In the genomic region with DNA sequence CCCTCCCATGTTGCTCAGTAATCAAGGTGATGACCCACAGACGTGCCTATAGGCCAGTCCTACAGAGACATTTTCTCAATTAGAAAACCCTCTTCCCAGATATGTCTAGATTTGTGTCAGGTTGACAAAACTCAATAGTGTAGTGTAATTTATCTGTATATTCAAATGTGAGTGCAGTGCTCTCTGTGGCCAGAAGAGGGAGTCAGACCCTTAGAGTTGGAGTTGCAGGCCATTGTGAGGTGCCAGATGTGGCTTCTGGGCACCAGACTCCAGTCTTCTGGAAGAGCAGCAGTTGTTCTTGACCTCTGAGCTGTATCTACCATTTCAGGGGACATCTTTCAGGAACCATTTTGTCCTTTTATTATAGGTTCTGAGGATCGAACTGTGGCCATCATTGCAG, we compare ENCODE assay signal across 19 mouse cellular contexts. TPM values are rescaled to one million over a fixed set of nuclear protein-coding genes. Genes with fewer than 3 reads are reported as not detected.
DNase-seq lines count a peak whose midpoint lies in the region; ATAC-seq and TF ChIP-seq lines count a peak whose summit lies in the region.
"Had no signal": no experiment of that assay in that cellular context is flagged by ENCODE, and none has a peak within 500 bp of the region (broad histone marks: within the 10 kb centered on the region; RNA-seq: fewer than 3 reads in every experiment).

No protein-coding gene starts in this region.

- no peaks in the 10 kb centered on the region for H3K9me3 ChIP-seq in hindbrain, postnatal 0 days (ENCODE audit: low read length)
- H3K9me3 ChIP-seq in hindbrain, embryonic 12.5 days (replicated peaks), result no peaks in the 10 kb centered on the region
- H3K9me3 ChIP-seq in liver, postnatal 0 days (ENCODE audit: low read length), result no peaks in the 10 kb centered on the region
- no peaks in the 10 kb centered on the region for H3K9me3 ChIP-seq in liver, embryonic 11.5 days (ENCODE audit: control insufficient read depth, low read length)
- H3K9me3 ChIP-seq in ES-Bruce4 (replicated peaks; ENCODE audit: control insufficient read depth, insufficient read depth, low read length, poor library complexity, severe bottlenecking), result no peaks in the 10 kb centered on the region
- H3K9me3 ChIP-seq: embryonic facial prominence, embryonic 10.5 days; limb, embryonic 13.5 days; lung, embryonic 15.5 days; midbrain, embryonic 15.5 days had no signal

- H3K27me3 ChIP-seq in hindbrain, postnatal 0 days (ENCODE audit: insufficient read depth, low read length), result no peaks in the 10 kb centered on the region
- H3K27me3 ChIP-seq in hindbrain, embryonic 12.5 days, result 0 out of 2 replicates have a peak, but pooled peaks cover 2% of the 10 kb centered on the region
- no peaks in the 10 kb centered on the region for H3K27me3 ChIP-seq in liver, postnatal 0 days (ENCODE audit: insufficient read depth, low read length)
- no peaks in the 10 kb centered on the region for H3K27me3 ChIP-seq in liver, embryonic 11.5 days (replicated peaks; ENCODE audit: control insufficient read depth, insufficient read depth, low read length)
- H3K27me3 ChIP-seq in ES-Bruce4 (ENCODE audit: control insufficient read depth, insufficient read depth, low read length, poor library complexity, severe bottlenecking), result no peaks in the 10 kb centered on the region
- H3K27me3 ChIP-seq: limb, embryonic 13.5 days; lung, embryonic 15.5 days; midbrain, embryonic 15.5 days had no signal

- no peaks in the 10 kb centered on the region for H3K36me3 ChIP-seq in hindbrain, postnatal 0 days (ENCODE audit: insufficient read depth, low read length)
- H3K36me3 ChIP-seq in hindbrain, embryonic 12.5 days, result no peaks in the 10 kb centered on the region
- H3K36me3 ChIP-seq in liver, postnatal 0 days (replicated peaks; ENCODE audit: insufficient read depth, low read length), result no peaks in the 10 kb centered on the region
- no peaks in the 10 kb centered on the region for H3K36me3 ChIP-seq in liver, embryonic 11.5 days (ENCODE audit: control insufficient read depth, insufficient read depth, low read length)
- H3K36me3 ChIP-seq in ES-Bruce4 (ENCODE audit: control insufficient read depth, insufficient read depth, low read length, poor library complexity, severe bottlenecking), result no peaks in the 10 kb centered on the region
- H3K36me3 ChIP-seq: embryonic facial prominence, embryonic 10.5 days; hindbrain, embryonic 10.5 days; limb, embryonic 13.5 days; lung, embryonic 15.5 days; midbrain, embryonic 15.5 days had no signal

- DNase-seq in hindbrain, postnatal 0 days (ENCODE audit: low spot score), result no peak
- DNase-seq in liver, postnatal 0 days, result no peak
- DNase-seq in liver, embryonic 11.5 days (ENCODE audit: low spot score), result no peak
- peak; percentile 39 for DNase-seq in induced T-regulatory cell, adult 2 months (ENCODE audit: low read depth)
- no peak for DNase-seq in MN1 (ENCODE audit: low spot score)
- DNase-seq: adrenal gland, adult 8-10 months; cerebellum, adult 18-20 months; heart, adult 11 months; layer of hippocampus, adult 9-11 months; thymus, postnatal 25 days had no signal

- ATAC-seq in hindbrain, postnatal 0 days, result no peak
- ATAC-seq in hindbrain, embryonic 12.5 days (ENCODE audit: low FRiP score), result no peak
- ATAC-seq in liver, postnatal 0 days, result no peak
- ATAC-seq in liver, embryonic 11.5 days (replicated peaks; ENCODE audit: low FRiP score), result no peak
- ATAC-seq: forebrain, embryonic 14.5 days; midbrain, embryonic 15.5 days had no signal

- H3K9ac ChIP-seq in hindbrain, postnatal 0 days (replicated peaks; ENCODE audit: low read length), result no peak overlapping the region
- H3K9ac ChIP-seq in hindbrain, embryonic 12.5 days, result no peak overlapping the region
- no peak overlapping the region for H3K9ac ChIP-seq in liver, postnatal 0 days (replicated peaks)
- no peak overlapping the region for H3K9ac ChIP-seq in liver, embryonic 11.5 days (ENCODE audit: low read depth, low read length)
- no peak overlapping the region for H3K9ac ChIP-seq in ES-Bruce4 (ENCODE audit: low read depth, poor library complexity, severe bottlenecking)
- H3K9ac ChIP-seq: limb, embryonic 13.5 days; lung, embryonic 15.5 days; midbrain, embryonic 15.5 days had no signal

- H3K4me3 ChIP-seq in hindbrain, postnatal 0 days (ENCODE audit: low read length), result no peak overlapping the region
- H3K4me3 ChIP-seq in hindbrain, embryonic 12.5 days, result no peak overlapping the region
- no peak overlapping the region for H3K4me3 ChIP-seq in liver, postnatal 0 days (ENCODE audit: low read depth, low read length)
- H3K4me3 ChIP-seq in liver, embryonic 11.5 days (ENCODE audit: low read depth, low read length), result no peak overlapping the region
- H3K4me3 ChIP-seq in ES-Bruce4 (ENCODE audit: low read depth, low read length), result no peak overlapping the region
- H3K4me3 ChIP-seq: embryonic facial prominence, embryonic 10.5 days; hindbrain, embryonic 10.5 days; limb, embryonic 13.5 days; lung, embryonic 15.5 days; midbrain, embryonic 15.5 days had no signal

- WGBS in hindbrain, postnatal 0 days, result 98% methylated on average over 2 of the region's 2 CpGs
- 96% methylated on average over 2 of the region's 2 CpGs for WGBS in hindbrain, embryonic 12.5 days
- 81% methylated on average over 2 of the region's 2 CpGs for WGBS in liver, postnatal 0 days (ENCODE audit: insufficient replicate concordance)
- WGBS in liver, embryonic 11.5 days, result 92% methylated on average over 2 of the region's 2 CpGs

- H3K4me1 ChIP-seq in hindbrain, postnatal 0 days (ENCODE audit: insufficient read depth, low read length), result no peaks in the 10 kb centered on the region
- H3K4me1 ChIP-seq in hindbrain, embryonic 12.5 days, result peaks cover 5% of the 10 kb centered on the region
- H3K4me1 ChIP-seq in liver, postnatal 0 days (ENCODE audit: insufficient read depth), result peaks cover 31% of the 10 kb centered on the region
- peaks cover 30% of the 10 kb centered on the region for H3K4me1 ChIP-seq in liver, embryonic 11.5 days (replicated peaks; ENCODE audit: control insufficient read depth, insufficient read depth, low read length)
- peaks cover 6% of the 10 kb centered on the region for H3K4me1 ChIP-seq in ES-Bruce4 (ENCODE audit: control insufficient read depth, insufficient read depth, low read length)

- TF ChIP-seq POLR2A in ES-Bruce4 (IDR thresholded peaks at IDR 0.05; ENCODE audit: insufficient read depth, low read length), result no peak

- TF ChIP-seq CTCF in hindbrain, postnatal 0 days (IDR thresholded peaks at IDR 0.05; ENCODE audit: low read depth), result peak; percentile 33
- peak; percentile 27; the same call in 1 of the 2 replicates for TF ChIP-seq CTCF in liver, postnatal 0 days (IDR thresholded peaks at IDR 0.05; ENCODE audit: low read depth)
- peak; percentile 30 for TF ChIP-seq CTCF in ES-Bruce4 (IDR thresholded peaks at IDR 0.05; ENCODE audit: low read depth, low read length)

- no peak for TF ChIP-seq EP300 in liver, postnatal 0 days (IDR thresholded peaks at IDR 0.05; ENCODE audit: low read depth)
- no peak for TF ChIP-seq EP300 in ES-Bruce4 (IDR thresholded peaks at IDR 0.05; ENCODE audit: insufficient read depth, low read depth, low read length)

- no peak overlapping the region for H3K27ac ChIP-seq in hindbrain, postnatal 0 days
- no peak overlapping the region for H3K27ac ChIP-seq in hindbrain, embryonic 12.5 days
- no peak overlapping the region for H3K27ac ChIP-seq in liver, postnatal 0 days (ENCODE audit: low read depth)
- H3K27ac ChIP-seq in liver, embryonic 11.5 days (ENCODE audit: low read depth, low read length), result no peak overlapping the region
- H3K27ac ChIP-seq in ES-Bruce4 (ENCODE audit: insufficient read depth, low read length), result no peak overlapping the region
- H3K27ac ChIP-seq: embryonic facial prominence, embryonic 10.5 days; hindbrain, embryonic 10.5 days; limb, embryonic 13.5 days; lung, embryonic 15.5 days; midbrain, embryonic 15.5 days had no signal

- no peak overlapping the region for H3K4me2 ChIP-seq in hindbrain, postnatal 0 days (ENCODE audit: low read depth, low read length)
- H3K4me2 ChIP-seq in hindbrain, embryonic 12.5 days (replicated peaks), result no peak overlapping the region
- H3K4me2 ChIP-seq in liver, postnatal 0 days (ENCODE audit: low read depth, low read length), result no peak overlapping the region
- no peak overlapping the region for H3K4me2 ChIP-seq in liver, embryonic 11.5 days
- H3K4me2 ChIP-seq: limb, embryonic 13.5 days; lung, embryonic 15.5 days; midbrain, embryonic 15.5 days had no signal

RNA-seq across cellular contexts. Expression of a gene that starts 2.9 kb away (rescaled TPM):
- total RNA-seq in hindbrain, postnatal 0 days (2014; rRNA removed), result 5.8 and 10.6 TPM in 2 replicates
- 10.0 and 11.2 TPM in 2 replicates for polyA plus RNA-seq in hindbrain, postnatal 0 days (2015; fragmentation: Nextera tagmentation; extraction: Ambion mirVana)
- 10.6 and 15.0 TPM in 2 replicates for polyA plus RNA-seq in hindbrain, embryonic 12.5 days (2016; fragmentation: Nextera tagmentation; extraction: Ambion mirVana)
- polyA plus RNA-seq in liver, postnatal 0 days (2015; fragmentation: Nextera tagmentation; extraction: Ambion mirVana), result 20.0 and 22.8 TPM in 2 replicates
- 30.2 and 31.9 TPM in 2 replicates for polyA plus RNA-seq in liver, embryonic 11.5 days (2014; fragmentation: Nextera tagmentation; extraction: Ambion mirVana)
- 55.8 and 60.3 TPM in 2 replicates for polyA plus RNA-seq in ES-Bruce4 (2011; ENCODE audit: insufficient read depth, insufficient read length, low read depth, missing spikeins)

RNA-seq across cellular contexts. Expression of a gene that starts 25.6 kb away (rescaled TPM):
- total RNA-seq in hindbrain, postnatal 0 days (2014; rRNA removed), result not detected in 2 replicates
- 0.26 and 0.40 TPM in 2 replicates for polyA plus RNA-seq in hindbrain, postnatal 0 days (2015; fragmentation: Nextera tagmentation; extraction: Ambion mirVana)
- polyA plus RNA-seq in hindbrain, embryonic 12.5 days (2016; fragmentation: Nextera tagmentation; extraction: Ambion mirVana), result 0.62 and 0.82 TPM in 2 replicates
- polyA plus RNA-seq in liver, postnatal 0 days (2015; fragmentation: Nextera tagmentation; extraction: Ambion mirVana), result not detected in 2 replicates
- polyA plus RNA-seq in liver, embryonic 11.5 days (2014; fragmentation: Nextera tagmentation; extraction: Ambion mirVana), result not detected in 2 replicates
- not detected in 2 replicates for polyA plus RNA-seq in ES-Bruce4 (2011; ENCODE audit: insufficient read depth, insufficient read length, low read depth, missing spikeins)
- polyA plus RNA-seq: heart, embryonic 14.5 days; lung, embryonic 15.5 days had no signal

RNA-seq across cellular contexts. Expression of a gene that starts 51.1 kb away (rescaled TPM):
- 23.8 and 26.1 TPM in 2 replicates for total RNA-seq in hindbrain, postnatal 0 days (2014; rRNA removed)
- polyA plus RNA-seq in hindbrain, postnatal 0 days (2015; fragmentation: Nextera tagmentation; extraction: Ambion mirVana), result 16.2 and 18.4 TPM in 2 replicates
- polyA plus RNA-seq in hindbrain, embryonic 12.5 days (2016; fragmentation: Nextera tagmentation; extraction: Ambion mirVana), result 17.6 and 18.1 TPM in 2 replicates
- polyA plus RNA-seq in liver, postnatal 0 days (2015; fragmentation: Nextera tagmentation; extraction: Ambion mirVana), result 4.0 and 5.2 TPM in 2 replicates
- polyA plus RNA-seq in liver, embryonic 11.5 days (2014; fragmentation: Nextera tagmentation; extraction: Ambion mirVana), result 12.3 and 13.4 TPM in 2 replicates
- polyA plus RNA-seq in ES-Bruce4 (2011; ENCODE audit: insufficient read depth, insufficient read length, low read depth, missing spikeins), result 6.3 and 8.3 TPM in 2 replicates

RNA-seq across cellular contexts. Expression of a gene that starts 51.2 kb away (rescaled TPM):
- total RNA-seq in hindbrain, postnatal 0 days (2014; rRNA removed), result 4.9 and 12.6 TPM in 2 replicates
- 10.0 and 11.6 TPM in 2 replicates for polyA plus RNA-seq in hindbrain, postnatal 0 days (2015; fragmentation: Nextera tagmentation; extraction: Ambion mirVana)
- 5.8 and 6.9 TPM in 2 replicates for polyA plus RNA-seq in hindbrain, embryonic 12.5 days (2016; fragmentation: Nextera tagmentation; extraction: Ambion mirVana)
- polyA plus RNA-seq in liver, postnatal 0 days (2015; fragmentation: Nextera tagmentation; extraction: Ambion mirVana), result 90.4 and 109 TPM in 2 replicates
- polyA plus RNA-seq in liver, embryonic 11.5 days (2014; fragmentation: Nextera tagmentation; extraction: Ambion mirVana), result 26.0 and 28.4 TPM in 2 replicates
- polyA plus RNA-seq in ES-Bruce4 (2011; ENCODE audit: insufficient read depth, insufficient read length, low read depth, missing spikeins), result 5.2 and 7.8 TPM in 2 replicates
